Mouse (Mus musculus) c-Kit-positive CD71-negative TER-119-negative erythroid progenitor cells, embryonic 14.5 days (primary cell): ENCODE measurements at regions not wholly inside any gene's neighbourhood (a gene's known extent, or its start where the extent isn't known, plus 50 kb on each side); places are given as distances from the start of the nearest gene placed in this dataset.

Experiments used
- DNase-seq: peaks from one replicate; pipeline ENCODE4 v3.0.0-alpha.2; 2013; ENCODE audit warnings: low read depth

GRCm38 (mm10) chr3:137100627-137101404 is 240.1 kb upstream of the Emcn start:
- DNase-seq, result no peak

- DNase-seq, result no peak
Observed at GRCm38 (mm10) chr3:137105930-137106329, 234.9 kb upstream of the Emcn start.

- no peak for DNase-seq
Observed at GRCm38 (mm10) chr3:137108197-137108596, 232.7 kb upstream of the Emcn start.

GRCm38 (mm10) chr3:137109786-137110185 is 231.1 kb upstream of the Emcn start:
- DNase-seq, result no peak

- no peak for DNase-seq
Observed at GRCm38 (mm10) chr3:137110485-137110884, 230.4 kb upstream of the Emcn start.

GRCm38 (mm10) chr3:137129967-137130366 is 210.9 kb upstream of the Emcn start:
- no peak for DNase-seq

- DNase-seq, result no peak
Observed at GRCm38 (mm10) chr3:137142041-137142440, 198.8 kb upstream of the Emcn start.

- no peak for DNase-seq
Observed at GRCm38 (mm10) chr3:137146062-137146461, 194.8 kb upstream of the Emcn start.

GRCm38 (mm10) chr3:137147405-137147804 is 193.5 kb upstream of the Emcn start:
- no peak for DNase-seq

- peak; percentile 34 for DNase-seq
Observed at GRCm38 (mm10) chr3:137150414-137151010, 190.4 kb upstream of the Emcn start.

- DNase-seq, result no peak
Observed at GRCm38 (mm10) chr3:137151431-137151830, 189.4 kb upstream of the Emcn start.

- no peak for DNase-seq
Observed at GRCm38 (mm10) chr3:137153234-137153633, 187.6 kb upstream of the Emcn start.

- DNase-seq, result no peak
Observed at GRCm38 (mm10) chr3:137154200-137155042, 186.4 kb upstream of the Emcn start.

GRCm38 (mm10) chr3:137155043-137155404 is 185.8 kb upstream of the Emcn start:
- DNase-seq, result no peak

GRCm38 (mm10) chr3:137156250-137156975 is 184.5 kb upstream of the Emcn start:
- DNase-seq, result no peak

GRCm38 (mm10) chr3:137189035-137189434 is 151.8 kb upstream of the Emcn start:
- DNase-seq, result no peak

GRCm38 (mm10) chr3:137190489-137190888 is 150.4 kb upstream of the Emcn start:
- no peak for DNase-seq

- DNase-seq, result no peak
Observed at GRCm38 (mm10) chr3:137191009-137191408, 149.9 kb upstream of the Emcn start.

GRCm38 (mm10) chr3:137193873-137194272 is 147.0 kb upstream of the Emcn start:
- DNase-seq, result no peak

GRCm38 (mm10) chr3:137211667-137212066 is 129.2 kb upstream of the Emcn start:
- DNase-seq, result no peak

- DNase-seq, result no peak
Observed at GRCm38 (mm10) chr3:137216036-137216435, 124.8 kb upstream of the Emcn start.

GRCm38 (mm10) chr3:137217245-137217644 is 123.6 kb upstream of the Emcn start:
- DNase-seq, result no peak
